Mouse (Mus musculus): ENCODE measurements around the gene Top2b. TPM values are rescaled to one million over a fixed set of nuclear protein-coding genes. Genes with fewer than 3 reads are reported as not detected.

The Top2b gene
- 10 to 100 TPM; 62.0 to 73.4 TPM for total RNA-seq (2021)
- long read RNA-seq, experiment 1, full-length matches to known transcripts = 10 of 16 reads
- long read RNA-seq, experiment 1, partial matches to known transcripts = 4 of 16 reads
- long read RNA-seq, experiment 1, other reads (novel, unspliced or antisense) = 2 of 16 reads
- long read RNA-seq, experiment 2, full-length matches to known transcripts = 10 of 39 reads
- long read RNA-seq, experiment 2, partial matches to known transcripts = 29 of 39 reads
- long read RNA-seq, experiment 2, other reads (novel, unspliced or antisense) = 0 of 39 reads

DNA sequence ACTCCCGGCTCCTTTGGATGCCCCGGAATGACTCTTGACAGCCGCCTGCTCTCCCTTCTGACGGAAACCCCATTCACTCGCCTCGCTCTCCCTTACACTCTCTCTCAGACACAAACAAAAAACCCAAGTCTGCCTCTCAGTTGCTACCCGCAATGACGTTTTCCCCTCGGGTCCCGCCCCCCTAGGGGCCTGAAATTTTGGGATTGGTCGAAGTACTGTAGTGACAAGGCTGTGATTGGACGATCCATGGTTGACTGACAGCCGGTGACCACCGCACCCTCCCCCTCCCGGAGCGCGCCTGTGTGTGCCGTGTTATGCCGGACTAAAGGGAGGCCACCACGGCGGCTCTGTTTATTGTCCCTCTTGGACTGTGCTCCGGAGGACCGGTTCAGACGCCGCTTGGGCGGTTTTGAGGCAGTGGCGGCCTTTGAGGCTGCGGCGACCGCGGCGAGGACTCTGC, at the start of gene Top2b:
Top2b (plus strand) TSS at position 302 of the 460 bp plus-strand sequence.
- peak; percentile 92 to 93 for DNase-seq (ENCODE audit: low spot score in 2 of 2)

- DNase-seq (ENCODE audit: low spot score in 2 of 2) = no peak
These were observed 48.3 kb upstream of the Top2b start for GRCm38 (mm10) chr14:16316715-16317114.

DNA sequence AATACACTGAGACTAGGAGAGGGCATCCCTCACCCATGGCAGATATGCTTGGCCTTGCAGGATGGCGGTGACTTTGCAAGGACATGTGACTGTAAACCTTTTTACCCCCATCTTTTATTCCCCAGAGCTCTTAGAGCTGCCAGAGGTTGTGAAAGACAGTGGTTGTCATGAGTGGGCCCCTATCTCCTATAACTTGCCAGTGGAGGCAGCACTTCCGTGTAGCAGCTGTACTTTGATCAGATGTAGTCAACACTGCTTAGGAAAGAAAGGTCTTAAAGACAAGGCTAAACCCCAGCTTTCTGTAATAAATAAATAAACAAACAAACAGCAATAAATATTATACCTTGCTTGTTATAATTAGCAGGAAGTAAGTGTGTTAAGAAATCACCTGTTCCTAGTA, 45.2 kb upstream of the Top2b start:
- no peak for DNase-seq (ENCODE audit: low spot score in 2 of 2)

- DNase-seq (ENCODE audit: low spot score in 2 of 2) = no peak
These were observed 40.6 kb upstream of the Top2b start for GRCm38 (mm10) chr14:16324394-16324793.

DNA sequence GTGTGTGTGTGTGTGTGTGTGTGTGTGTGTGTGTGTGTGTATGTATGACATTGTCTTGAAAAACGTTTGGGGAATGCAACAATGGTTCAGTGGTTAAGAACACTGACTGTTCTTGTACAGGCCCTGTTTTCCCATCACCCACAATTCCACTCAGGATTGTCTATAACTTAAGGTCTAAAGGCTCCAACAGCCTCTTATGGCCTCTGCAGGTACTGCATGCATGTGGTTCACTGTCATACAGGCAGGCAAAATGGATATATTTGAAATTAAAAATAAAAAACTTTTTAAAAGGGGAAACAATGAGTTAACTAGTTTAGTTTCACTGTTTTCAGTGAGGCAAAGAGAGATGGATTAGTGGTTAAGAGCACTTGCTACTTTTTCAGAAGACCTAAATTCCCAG, 39.8 kb upstream of the Top2b start:
- DNase-seq (ENCODE audit: low spot score in 2 of 2) = no peak

DNA sequence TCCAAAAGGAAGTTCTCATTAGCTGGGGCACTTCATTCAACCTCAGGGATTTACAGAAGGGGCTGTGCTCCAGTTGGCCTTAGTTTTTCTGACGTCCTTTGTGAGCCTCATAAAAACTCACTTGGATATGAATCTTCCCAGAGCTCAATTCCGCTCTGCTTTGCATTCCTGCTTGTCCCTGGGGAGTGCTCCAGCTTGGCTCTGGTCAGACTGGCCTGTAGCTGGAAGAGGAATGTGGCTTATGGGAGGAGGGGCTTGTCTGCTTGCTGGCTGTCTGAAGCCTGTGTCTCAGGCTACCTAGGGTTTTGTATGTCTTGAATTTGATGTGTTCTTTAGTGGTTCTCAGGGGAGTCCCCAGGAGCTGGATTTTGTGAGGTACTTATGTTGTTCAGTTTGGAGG, 36.4 kb upstream of the Top2b start:
- DNase-seq (ENCODE audit: low spot score in 2 of 2) = no peak

DNA sequence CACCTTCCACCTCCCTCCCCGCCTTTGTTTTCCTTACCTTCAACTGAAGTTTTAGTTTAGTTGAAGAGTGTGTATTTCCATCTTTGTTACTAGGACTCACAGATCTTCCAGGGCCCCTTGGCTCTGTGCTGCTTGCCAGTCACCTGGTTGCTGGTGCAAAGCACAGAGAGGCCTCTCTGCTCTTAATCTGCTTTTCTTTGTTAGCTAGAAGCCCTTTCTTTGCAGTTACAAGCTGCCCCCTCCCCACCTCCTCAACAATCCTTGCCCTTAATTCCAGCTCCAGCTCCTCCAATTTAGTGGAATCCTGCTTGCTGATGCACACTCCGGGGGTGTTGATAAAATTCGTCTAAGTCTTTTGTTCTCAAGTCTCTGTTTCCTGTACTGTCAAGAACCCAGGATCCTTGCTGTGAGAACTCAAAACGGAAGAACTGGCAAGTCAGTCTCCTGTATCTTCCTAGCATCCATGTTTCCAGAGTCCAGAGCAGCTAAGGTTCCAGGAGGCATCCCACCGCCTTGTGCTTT, 36.0 kb upstream of the Top2b start:
- no peak for DNase-seq (ENCODE audit: low spot score in 2 of 2)

- no peak for DNase-seq (ENCODE audit: low spot score in 2 of 2)
These were observed 35.2 kb upstream of the Top2b start for GRCm38 (mm10) chr14:16329756-16330155.

- DNase-seq (ENCODE audit: low spot score in 2 of 2) = no peak
These were observed 30.7 kb upstream of the Top2b start for GRCm38 (mm10) chr14:16334260-16334659.

GRCm38 (mm10) chr14:16335835-16336417, 29.1 kb upstream of the Top2b start:
- DNase-seq (ENCODE audit: low spot score in 2 of 2) = no peak

GRCm38 (mm10) chr14:16347505-16347904, 17.5 kb upstream of the Top2b start:
- no peak for DNase-seq (ENCODE audit: low spot score in 2 of 2)

DNA sequence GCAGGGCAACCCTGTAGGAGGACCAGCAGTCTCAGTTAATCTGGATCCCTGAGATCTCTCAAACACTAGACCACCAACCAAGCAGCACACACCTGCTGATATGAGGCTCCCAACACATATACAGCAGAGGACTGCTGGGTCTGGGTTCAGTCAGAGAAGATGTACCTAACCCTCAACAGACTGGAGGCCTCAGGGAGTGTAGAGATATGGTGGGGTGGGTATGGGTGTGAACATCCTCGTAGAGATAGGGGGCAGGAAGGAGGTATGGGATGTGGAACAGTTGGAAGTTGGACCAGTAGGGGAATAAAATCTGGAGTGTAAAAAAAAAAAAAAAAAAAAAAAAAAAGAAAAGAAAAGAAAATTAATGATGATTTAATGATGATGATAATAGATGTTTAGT, 5.3 kb upstream of the Top2b start:
- DNase-seq (ENCODE audit: low spot score in 2 of 2) = no peak

DNA sequence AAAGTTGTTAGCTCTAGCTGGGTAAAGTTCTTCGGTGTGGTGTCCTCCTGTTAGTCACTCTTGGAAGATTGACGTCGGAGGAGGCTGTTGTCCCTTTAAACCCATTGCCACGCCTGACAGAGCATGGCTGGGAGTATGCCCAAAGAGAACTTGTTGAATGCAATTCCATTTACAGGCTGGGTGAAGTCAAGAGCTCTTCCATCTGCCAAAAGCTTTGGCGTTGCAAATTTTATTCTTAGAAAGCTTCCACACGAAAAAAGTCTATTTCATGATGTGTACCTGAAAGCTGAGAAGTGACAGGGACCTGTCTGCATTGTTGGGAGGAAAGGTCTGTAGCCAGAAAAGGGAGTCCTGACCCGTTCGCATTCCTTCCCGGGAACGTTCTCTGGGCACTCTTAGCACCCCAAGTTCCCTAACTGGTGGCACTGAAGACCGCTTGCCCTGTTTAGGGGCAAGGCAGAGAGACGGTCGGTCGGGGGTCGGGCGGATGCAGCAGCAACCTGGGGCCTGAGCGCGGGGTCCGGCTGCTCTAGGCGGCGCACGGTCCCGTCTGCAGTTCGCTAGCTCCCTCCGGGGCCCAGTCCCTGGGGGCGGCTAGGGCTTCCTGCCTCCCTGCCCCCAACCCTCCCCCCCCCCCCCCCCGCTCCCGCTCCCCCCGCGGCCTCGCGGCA, 683 bp upstream of the Top2b start:
- peak; percentile 62 for DNase-seq (ENCODE audit: low spot score in 2 of 2)

DNA sequence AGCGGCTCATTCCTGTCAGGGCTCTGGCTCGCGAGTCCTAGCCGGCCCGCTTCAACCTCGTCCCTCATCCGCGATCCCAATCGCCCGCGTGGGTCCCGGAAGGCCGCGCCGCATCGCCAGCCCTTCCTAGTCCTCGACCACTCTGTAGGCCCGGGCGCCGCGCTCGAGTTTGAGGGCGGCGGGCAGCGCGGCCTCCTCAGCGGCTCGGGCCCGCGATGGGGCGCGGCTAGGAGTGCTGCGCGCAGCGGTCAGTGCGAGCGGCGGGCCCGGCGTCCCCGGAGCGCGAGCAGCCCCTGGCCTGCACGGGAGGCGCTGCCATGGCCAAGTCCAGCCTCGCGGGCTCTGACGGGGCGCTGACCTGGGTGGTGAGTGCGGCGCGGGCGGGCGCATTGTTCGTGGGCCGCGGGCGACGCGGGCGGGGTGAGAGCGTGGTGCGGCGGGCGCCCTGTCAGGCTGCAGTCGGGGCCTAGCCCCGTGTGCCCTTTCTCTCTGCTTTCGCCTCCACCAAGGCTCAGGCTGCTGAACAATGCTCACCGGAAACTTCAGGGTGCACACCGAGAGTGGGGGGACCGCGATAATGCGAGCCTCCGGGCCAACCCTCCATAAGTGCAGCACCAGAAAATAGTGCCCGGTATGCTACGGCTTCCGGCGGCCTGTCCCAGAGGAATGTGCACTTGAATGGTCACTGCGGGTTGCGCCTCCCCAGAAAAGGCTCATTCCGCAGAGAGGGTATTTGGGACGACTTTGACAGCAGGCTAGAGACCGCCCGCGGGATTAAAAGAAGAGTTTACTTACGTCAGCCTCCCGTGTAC, 589 bp downstream of the Top2b start:
- DNase-seq (ENCODE audit: low spot score in 2 of 2) = peak; percentile 73 to 75

- DNase-seq (ENCODE audit: low spot score in 2 of 2) = no peak
These were observed 1.4 kb downstream of the Top2b start for GRCm38 (mm10) chr14:16366174-16366889.

DNA sequence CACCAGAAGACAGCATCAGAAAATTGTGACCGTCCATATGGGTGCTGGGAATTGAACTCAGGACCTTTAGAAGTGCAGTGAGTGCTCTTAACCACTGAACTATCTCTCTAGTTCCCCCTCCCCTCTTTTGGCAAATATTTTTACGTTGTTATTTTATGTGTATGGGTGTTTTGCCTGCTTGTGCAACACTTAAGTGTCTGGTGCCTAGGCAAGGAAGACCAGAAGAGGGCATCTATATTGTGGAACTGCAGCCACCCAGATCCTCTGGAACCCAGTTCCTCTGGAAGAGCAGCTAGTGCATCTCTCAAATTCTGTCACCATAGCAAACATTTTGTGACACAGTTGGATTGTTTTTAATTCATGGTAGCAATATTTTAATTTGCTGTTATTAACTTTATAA, 2.0 kb downstream of the Top2b start:
- no peak for DNase-seq (ENCODE audit: low spot score in 2 of 2)

DNA sequence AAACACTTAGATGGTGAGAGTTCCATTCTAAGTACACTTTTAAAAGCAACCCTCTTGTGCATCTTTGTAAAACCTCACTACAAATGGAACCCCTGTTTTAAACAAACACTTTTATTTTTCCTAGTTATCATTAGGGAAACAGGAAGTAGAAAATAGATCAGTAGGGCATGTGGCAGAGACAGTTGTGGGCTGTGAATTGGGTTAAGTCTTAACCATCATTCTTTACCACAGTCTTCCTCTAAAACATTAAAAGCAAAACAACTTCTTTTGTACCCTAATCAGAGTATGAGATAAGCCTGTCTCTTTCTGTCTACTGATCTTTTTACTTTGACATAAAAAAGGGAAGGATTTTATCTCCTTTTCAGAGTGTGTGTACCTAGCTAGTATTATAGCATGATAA, 7.8 kb downstream of the Top2b start:
- DNase-seq (ENCODE audit: low spot score in 2 of 2) = no peak

GRCm38 (mm10) chr14:16373190-16373589, 8.2 kb downstream of the Top2b start:
- no peak for DNase-seq (ENCODE audit: low spot score in 2 of 2)

DNA sequence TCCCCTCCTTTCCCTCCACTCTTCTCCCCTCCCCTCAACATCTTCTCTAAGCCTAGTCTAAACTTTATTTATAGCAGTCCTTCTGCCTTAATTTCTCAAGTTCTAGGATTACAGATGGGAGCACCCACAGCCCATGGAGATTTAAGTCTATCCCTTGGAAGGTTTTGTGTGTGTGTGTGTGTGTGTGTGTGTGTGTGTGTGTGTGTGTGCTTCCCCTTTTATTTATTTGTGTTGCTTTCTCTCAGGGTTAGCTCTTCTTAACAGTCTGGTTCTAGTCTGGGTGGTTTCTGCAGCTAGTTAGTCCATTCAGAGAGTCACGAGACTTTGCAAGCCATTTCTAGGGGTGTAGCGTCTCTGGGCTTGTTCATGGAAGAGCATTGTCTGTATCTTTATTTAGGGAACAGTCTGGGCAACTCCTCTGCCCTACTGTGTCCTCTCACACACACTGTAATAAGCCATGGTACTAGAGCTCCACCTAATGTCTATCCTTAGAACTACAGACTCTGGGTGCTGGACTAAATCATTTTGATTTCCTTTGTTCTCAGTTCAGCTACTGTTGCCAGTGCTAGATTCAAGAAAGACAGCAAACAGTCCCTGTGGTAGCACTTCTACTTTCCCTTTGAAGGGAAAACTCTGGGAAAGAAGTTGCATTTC, 15.1 kb downstream of the Top2b start:
- DNase-seq (ENCODE audit: low spot score in 2 of 2) = peak in 1 of 2 experiments; percentile 41

- DNase-seq (ENCODE audit: low spot score in 2 of 2) = no peak
These were observed 19.8 kb downstream of the Top2b start for GRCm38 (mm10) chr14:16384783-16385182.

Measured in adrenal gland, adult 18-20 months (tissue).